Mouse (Mus musculus): ENCODE measurements around the gene Depdc5. TPM values are rescaled to one million over a fixed set of nuclear protein-coding genes. Genes with fewer than 3 reads are reported as not detected.
"Not testable (repeated sequence)": the region's sequence is repeated elsewhere in the genome, so short reads cannot be mapped to it uniquely, and the experiment has no call there.

Depdc5 gene
- polyA plus RNA-seq (2015; fragmentation: Nextera tagmentation; extraction: Ambion mirVana): 16.6 and 17.0 TPM in 2 replicates

GRCm38 (mm10) chr5:32863253-32864228 is at the start of gene Depdc5:
Gene Depdc5, plus strand, starts transcription at chr5:32863701.
- H3K27me3 ChIP-seq (ENCODE audit: control insufficient read depth, insufficient read depth, low read length): no peaks in the 10 kb centered on the region
- H3K9ac ChIP-seq (ENCODE audit: low read length): peak within 1 kb of the TSS; percentile 84
- peaks cover 8% of the 10 kb centered on the region for H3K4me1 ChIP-seq (ENCODE audit: control insufficient read depth, insufficient read depth, low read length)
- H3K4me2 ChIP-seq (ENCODE audit: low read depth, low read length): peak within 1 kb of the TSS; percentile 76
- H3K36me3 ChIP-seq (ENCODE audit: control insufficient read depth, insufficient read depth): peaks cover 8% of the 10 kb centered on the region; the same call in 1 of the 2 replicates
- under 1% methylated on average over 59 of the region's 64 CpGs for WGBS
- peak; percentile 98 for ATAC-seq (replicated peaks; ENCODE audit: extremely low read depth, insufficient read depth, low FRiP score)
- H3K9me3 ChIP-seq (replicated peaks; ENCODE audit: control insufficient read depth, low read length): no peaks in the 10 kb centered on the region
- H3K4me3 ChIP-seq (ENCODE audit: low read length): peak within 1 kb of the TSS; percentile 76
- H3K27ac ChIP-seq (ENCODE audit: low read length): peak within 1 kb of the TSS; percentile 86

GRCm38 (mm10) chr5:32815396-32815795 is 48.1 kb upstream of the Depdc5 start:
- Histone ChIP-seq H3K4me1 (ENCODE audit: control insufficient read depth, insufficient read depth, low read length) (no peaks in the 10 kb centered on the region), H3K4me2 (ENCODE audit: low read depth, low read length) (no peak overlapping the region), H3K27ac (ENCODE audit: low read length) (no peak overlapping the region), H3K36me3 (ENCODE audit: control insufficient read depth, insufficient read depth) (peaks cover 32% of the 10 kb centered on the region), H3K9me3 (replicated peaks; ENCODE audit: control insufficient read depth, low read length) (no peaks in the 10 kb centered on the region), H3K9ac (ENCODE audit: low read length) (no peak overlapping the region), H3K4me3 (ENCODE audit: low read length) (no peak overlapping the region), H3K27me3 (ENCODE audit: control insufficient read depth, insufficient read depth, low read length) (no peaks in the 10 kb centered on the region)
- 94% methylated on average over 4 of the region's 4 CpGs for WGBS
- ATAC-seq (replicated peaks; ENCODE audit: extremely low read depth, insufficient read depth, low FRiP score): no peak

- no peak overlapping the region for H3K4me2 ChIP-seq (ENCODE audit: low read depth, low read length)
- H3K9me3 ChIP-seq (replicated peaks; ENCODE audit: control insufficient read depth, low read length): no peaks in the 10 kb centered on the region
- no peaks in the 10 kb centered on the region for H3K4me1 ChIP-seq (ENCODE audit: control insufficient read depth, insufficient read depth, low read length)
- H3K9ac ChIP-seq (ENCODE audit: low read length): no peak overlapping the region
- H3K27ac ChIP-seq (ENCODE audit: low read length): no peak overlapping the region
- H3K27me3 ChIP-seq (ENCODE audit: control insufficient read depth, insufficient read depth, low read length): no peaks in the 10 kb centered on the region
- H3K4me3 ChIP-seq (ENCODE audit: low read length): no peak overlapping the region
- peaks cover 25% of the 10 kb centered on the region for H3K36me3 ChIP-seq (ENCODE audit: control insufficient read depth, insufficient read depth)
- no peak for ATAC-seq (replicated peaks; ENCODE audit: extremely low read depth, insufficient read depth, low FRiP score)
- 93% methylated on average over 8 of the region's 8 CpGs for WGBS
Observed at GRCm38 (mm10) chr5:32820471-32820870, 43.0 kb upstream of the Depdc5 start.

- ATAC-seq (replicated peaks; ENCODE audit: extremely low read depth, insufficient read depth, low FRiP score): no peak
- Histone ChIP-seq H3K4me1 (ENCODE audit: control insufficient read depth, insufficient read depth, low read length) (no peaks in the 10 kb centered on the region), H3K4me2 (ENCODE audit: low read depth, low read length) (no peak within 1 kb of the TSS), H3K9ac (ENCODE audit: low read length) (no peak within 1 kb of the TSS), H3K36me3 (ENCODE audit: control insufficient read depth, insufficient read depth) (peaks cover 35% of the 10 kb centered on the region), H3K4me3 (ENCODE audit: low read length) (no peak within 1 kb of the TSS), H3K27ac (ENCODE audit: low read length) (no peak within 1 kb of the TSS), H3K9me3 (replicated peaks; ENCODE audit: control insufficient read depth, low read length) (no peaks in the 10 kb centered on the region), H3K27me3 (ENCODE audit: control insufficient read depth, insufficient read depth, low read length) (no peaks in the 10 kb centered on the region)
- 73% methylated on average over 7 of the region's 7 CpGs for WGBS
Observed at GRCm38 (mm10) chr5:32827009-32827408, 36.5 kb upstream of the Depdc5 start, which contains the start of gene Gm20671. Gene Gm20671, minus strand, starts transcription at chr5:32827109.

- WGBS: 79% methylated on average over 1 of the region's 1 CpGs
- not testable (repeated sequence) for H3K9ac ChIP-seq (ENCODE audit: low read length)
Observed at GRCm38 (mm10) chr5:32828766-32829165, 34.7 kb upstream of the Depdc5 start.

GRCm38 (mm10) chr5:32830054-32830453 is 33.4 kb upstream of the Depdc5 start:
- Histone ChIP-seq H3K4me3 (ENCODE audit: low read length) (no peak overlapping the region), H3K36me3 (ENCODE audit: control insufficient read depth, insufficient read depth) (peaks cover 46% of the 10 kb centered on the region), H3K9me3 (replicated peaks; ENCODE audit: control insufficient read depth, low read length) (no peaks in the 10 kb centered on the region), H3K4me2 (ENCODE audit: low read depth, low read length) (no peak overlapping the region), H3K4me1 (ENCODE audit: control insufficient read depth, insufficient read depth, low read length) (no peaks in the 10 kb centered on the region), H3K27ac (ENCODE audit: low read length) (no peak overlapping the region), H3K27me3 (ENCODE audit: control insufficient read depth, insufficient read depth, low read length) (no peaks in the 10 kb centered on the region), H3K9ac (ENCODE audit: low read length) (no peak overlapping the region)
- WGBS: 74% methylated on average over 2 of the region's 2 CpGs
- ATAC-seq (replicated peaks; ENCODE audit: extremely low read depth, insufficient read depth, low FRiP score): no peak

More at GRCm38 (mm10) chr5:32828766-32829165, 34.7 kb upstream of the Depdc5 start:
- not testable (repeated sequence) for H3K9me3 ChIP-seq (replicated peaks; ENCODE audit: control insufficient read depth, low read length); H3K27me3 ChIP-seq (ENCODE audit: control insufficient read depth, insufficient read depth, low read length); H3K27ac ChIP-seq (ENCODE audit: low read length); H3K4me3 ChIP-seq (ENCODE audit: low read length); H3K4me2 ChIP-seq (ENCODE audit: low read depth, low read length); H3K4me1 ChIP-seq (ENCODE audit: control insufficient read depth, insufficient read depth, low read length); ATAC-seq (replicated peaks; ENCODE audit: extremely low read depth, insufficient read depth, low FRiP score)
- H3K36me3 ChIP-seq (ENCODE audit: control insufficient read depth, insufficient read depth): peaks cover 42% of the 10 kb centered on the region

GRCm38 (mm10) chr5:32834497-32834896 is 29.0 kb upstream of the Depdc5 start:
- Histone ChIP-seq H3K4me3 (ENCODE audit: low read length) (no peak overlapping the region), H3K9me3 (replicated peaks; ENCODE audit: control insufficient read depth, low read length) (no peaks in the 10 kb centered on the region), H3K36me3 (ENCODE audit: control insufficient read depth, insufficient read depth) (peaks cover 37% of the 10 kb centered on the region), H3K4me2 (ENCODE audit: low read depth, low read length) (no peak overlapping the region), H3K4me1 (ENCODE audit: control insufficient read depth, insufficient read depth, low read length) (no peaks in the 10 kb centered on the region), H3K27me3 (ENCODE audit: control insufficient read depth, insufficient read depth, low read length) (no peaks in the 10 kb centered on the region), H3K27ac (ENCODE audit: low read length) (no peak overlapping the region), H3K9ac (ENCODE audit: low read length) (no peak overlapping the region)
- 81% methylated on average over 1 of the region's 1 CpGs for WGBS
- no peak for ATAC-seq (replicated peaks; ENCODE audit: extremely low read depth, insufficient read depth, low FRiP score)

- H3K4me3 ChIP-seq (ENCODE audit: low read length): no peak overlapping the region
- H3K4me1 ChIP-seq (ENCODE audit: control insufficient read depth, insufficient read depth, low read length): no peaks in the 10 kb centered on the region
- WGBS: 87% methylated on average over 5 of the region's 5 CpGs
- H3K9ac ChIP-seq (ENCODE audit: low read length): no peak overlapping the region
- H3K36me3 ChIP-seq (ENCODE audit: control insufficient read depth, insufficient read depth): peaks cover 45% of the 10 kb centered on the region
- no peaks in the 10 kb centered on the region for H3K27me3 ChIP-seq (ENCODE audit: control insufficient read depth, insufficient read depth, low read length)
- ATAC-seq (replicated peaks; ENCODE audit: extremely low read depth, insufficient read depth, low FRiP score): no peak
- H3K27ac ChIP-seq (ENCODE audit: low read length): no peak overlapping the region
- no peak overlapping the region for H3K4me2 ChIP-seq (ENCODE audit: low read depth, low read length)
- no peaks in the 10 kb centered on the region for H3K9me3 ChIP-seq (replicated peaks; ENCODE audit: control insufficient read depth, low read length)
Observed at GRCm38 (mm10) chr5:32836976-32837375, 26.5 kb upstream of the Depdc5 start.

- WGBS: 90% methylated on average over 2 of the region's 2 CpGs
Observed at GRCm38 (mm10) chr5:32840029-32840428, 23.5 kb upstream of the Depdc5 start.

More at GRCm38 (mm10) chr5:32840029-32840428, 23.5 kb upstream of the Depdc5 start:
- H3K4me1 ChIP-seq (ENCODE audit: control insufficient read depth, insufficient read depth, low read length): no peaks in the 10 kb centered on the region
- no peaks in the 10 kb centered on the region for H3K27me3 ChIP-seq (ENCODE audit: control insufficient read depth, insufficient read depth, low read length)
- no peak overlapping the region for H3K4me2 ChIP-seq (ENCODE audit: low read depth, low read length)
- no peak for ATAC-seq (replicated peaks; ENCODE audit: extremely low read depth, insufficient read depth, low FRiP score)
- H3K4me3 ChIP-seq (ENCODE audit: low read length): no peak overlapping the region
- no peaks in the 10 kb centered on the region for H3K9me3 ChIP-seq (replicated peaks; ENCODE audit: control insufficient read depth, low read length)
- no peak overlapping the region for H3K9ac ChIP-seq (ENCODE audit: low read length)
- H3K36me3 ChIP-seq (ENCODE audit: control insufficient read depth, insufficient read depth): peaks cover 48% of the 10 kb centered on the region
- no peak overlapping the region for H3K27ac ChIP-seq (ENCODE audit: low read length)
